Mouse (Mus musculus): Measurements from ENCODE around the gene Sik3.
A peak's percentile ranks its signal among the peaks of the same experiment; 100 is the strongest.
"Not testable (repeated sequence)": the region's sequence is repeated elsewhere in the genome, so short reads cannot be mapped to it uniquely, and the experiment has no call there.

Sik3 gene

DNA sequence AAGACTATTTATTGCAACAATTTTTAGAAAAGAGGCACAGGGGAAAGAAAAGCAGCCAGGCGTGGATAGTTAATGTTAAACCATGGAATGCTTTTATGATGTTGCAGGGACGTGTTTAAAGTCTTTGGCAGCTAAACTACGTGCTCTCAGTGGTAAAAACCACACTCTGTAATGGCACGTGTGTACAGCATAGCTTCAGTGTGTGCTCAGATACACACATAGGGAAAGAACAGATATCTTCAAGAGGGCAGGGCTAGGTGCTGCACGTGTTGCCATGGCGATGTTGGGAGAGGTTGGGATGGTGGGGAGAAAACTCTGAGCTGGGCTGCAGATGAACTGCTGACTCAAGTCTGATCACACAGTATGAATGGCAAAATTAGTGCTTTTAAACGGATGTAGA, 90.5 kb downstream of the Sik3 start:
- no peak for DNase-seq (ENCODE audit: low read depth, low spot score)

- DNase-seq (ENCODE audit: low read depth, low spot score): no peak
Measured at GRCm38 (mm10) chr9:46106105-46106504, 93.5 kb downstream of the Sik3 start.

- DNase-seq (ENCODE audit: low read depth, low spot score): no peak
Measured at GRCm38 (mm10) chr9:46110648-46111047, 98.0 kb downstream of the Sik3 start.

DNA sequence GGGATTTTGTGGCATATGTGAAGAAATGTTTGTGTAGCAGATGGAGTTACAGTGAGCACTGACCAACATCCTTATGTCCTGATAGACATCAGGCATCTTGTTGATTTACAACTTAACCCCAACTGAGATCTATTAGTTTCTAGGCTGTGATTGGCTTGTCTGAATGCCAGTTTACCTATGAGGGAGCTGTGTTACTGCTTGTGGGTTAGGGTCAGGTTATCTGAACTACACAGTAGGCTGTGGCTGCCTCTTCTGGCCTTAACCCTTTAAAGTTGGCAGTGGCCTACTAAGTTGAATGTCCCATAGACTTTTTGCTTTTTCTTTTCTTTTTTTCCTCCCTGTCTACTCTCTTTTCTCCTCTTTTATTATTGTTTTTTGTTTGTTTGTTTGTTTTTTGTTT, 98.7 kb downstream of the Sik3 start:
- no peak for DNase-seq (ENCODE audit: low read depth, low spot score)

DNA sequence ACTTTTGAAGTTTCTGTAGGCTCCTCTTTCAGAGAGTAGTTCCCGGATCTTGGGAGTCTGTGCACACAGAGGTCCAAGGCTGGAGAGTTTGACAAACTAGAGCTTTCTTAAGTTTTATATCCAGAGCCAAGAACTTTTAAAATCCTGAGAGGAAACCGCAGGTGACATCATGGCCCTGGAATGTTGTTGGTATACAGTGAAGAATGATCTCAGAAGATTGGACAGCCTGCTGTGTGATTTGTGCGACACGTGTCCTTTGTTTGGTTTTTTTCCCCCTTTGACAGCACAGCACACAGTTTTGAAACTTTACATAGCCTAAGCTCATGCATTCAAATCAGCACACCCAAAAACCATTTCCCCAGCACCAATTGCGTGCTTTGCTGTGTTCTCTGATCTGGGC, 99.6 kb downstream of the Sik3 start:
- DNase-seq (ENCODE audit: low read depth, low spot score): no peak

- DNase-seq (ENCODE audit: low read depth, low spot score): no peak
Measured at GRCm38 (mm10) chr9:46118844-46119385, 106.3 kb downstream of the Sik3 start.

- peak; percentile 5 for DNase-seq (ENCODE audit: low read depth, low spot score)
Measured at GRCm38 (mm10) chr9:46119943-46120441, 107.4 kb downstream of the Sik3 start.

DNA sequence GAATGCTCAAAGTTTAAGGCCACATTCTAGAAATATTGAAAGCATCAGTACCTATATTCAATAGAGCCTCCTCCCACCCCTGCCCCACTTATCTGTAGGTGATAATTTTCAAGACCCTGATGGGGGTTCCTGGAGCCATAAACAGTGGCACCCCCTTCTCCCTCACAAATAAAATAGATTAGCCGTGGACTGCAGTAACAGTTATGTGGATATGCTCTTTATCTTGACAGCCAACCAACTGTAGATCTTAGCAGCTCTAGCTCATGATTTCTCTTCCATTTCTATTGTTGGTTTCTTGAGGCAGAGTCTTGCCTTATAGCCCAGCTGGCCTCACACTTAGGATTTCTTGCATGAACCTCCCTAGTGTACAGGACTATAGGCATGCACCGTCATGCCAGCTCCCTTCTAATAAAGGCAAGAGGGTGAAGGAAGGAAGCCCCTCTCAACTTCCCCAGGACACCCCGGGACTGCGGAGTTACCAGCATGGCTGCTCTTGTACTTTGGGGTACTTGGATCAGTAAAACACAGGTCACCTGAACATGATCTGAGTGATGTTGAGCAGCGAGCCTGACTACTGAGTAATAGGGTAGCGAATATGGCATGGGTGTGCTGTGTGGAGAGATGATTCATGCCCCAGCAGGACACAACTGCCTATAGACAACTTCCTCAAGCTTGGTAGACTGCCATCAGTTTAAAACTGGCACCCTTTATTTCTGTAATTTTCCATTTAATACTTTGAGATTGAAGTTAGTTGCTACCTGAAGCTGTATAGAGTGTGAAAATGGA, 108.0 kb downstream of the Sik3 start:
- no peak for DNase-seq (ENCODE audit: low read depth, low spot score)

DNA sequence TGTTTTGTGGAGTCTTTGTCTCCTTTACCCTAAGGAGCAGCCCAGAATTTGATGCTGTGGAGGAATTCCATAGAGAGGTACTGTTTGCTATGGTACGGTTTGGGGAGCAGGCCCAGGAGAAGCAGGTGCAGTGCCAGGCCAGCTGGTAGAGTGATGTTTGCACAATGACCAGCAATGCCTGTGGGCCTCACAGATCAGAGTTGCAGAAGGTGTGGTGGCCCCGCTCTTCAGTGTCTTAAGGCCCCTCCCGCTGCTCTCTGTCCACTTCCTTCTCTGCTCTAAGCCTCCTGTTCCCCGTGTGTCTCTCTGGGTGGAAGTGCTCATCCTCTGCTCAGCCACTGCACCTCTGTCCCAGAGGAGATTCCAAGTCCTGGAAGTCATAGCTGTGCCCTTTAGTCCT, 108.9 kb downstream of the Sik3 start:
- DNase-seq (ENCODE audit: low read depth, low spot score): no peak

GRCm38 (mm10) chr9:46122731-46123130, 110.1 kb downstream of the Sik3 start:
- DNase-seq (ENCODE audit: low read depth, low spot score): no peak

GRCm38 (mm10) chr9:46126295-46126694, 113.7 kb downstream of the Sik3 start:
- DNase-seq (ENCODE audit: low read depth, low spot score): no peak

GRCm38 (mm10) chr9:46127326-46127725, 114.7 kb downstream of the Sik3 start:
- no peak for DNase-seq (ENCODE audit: low read depth, low spot score)

- no peak for DNase-seq (ENCODE audit: low read depth, low spot score)
Measured at GRCm38 (mm10) chr9:46129241-46129640, 116.6 kb downstream of the Sik3 start.

- DNase-seq (ENCODE audit: low read depth, low spot score): not testable (repeated sequence)
Measured at GRCm38 (mm10) chr9:46132821-46133220, 120.2 kb downstream of the Sik3 start.

DNA sequence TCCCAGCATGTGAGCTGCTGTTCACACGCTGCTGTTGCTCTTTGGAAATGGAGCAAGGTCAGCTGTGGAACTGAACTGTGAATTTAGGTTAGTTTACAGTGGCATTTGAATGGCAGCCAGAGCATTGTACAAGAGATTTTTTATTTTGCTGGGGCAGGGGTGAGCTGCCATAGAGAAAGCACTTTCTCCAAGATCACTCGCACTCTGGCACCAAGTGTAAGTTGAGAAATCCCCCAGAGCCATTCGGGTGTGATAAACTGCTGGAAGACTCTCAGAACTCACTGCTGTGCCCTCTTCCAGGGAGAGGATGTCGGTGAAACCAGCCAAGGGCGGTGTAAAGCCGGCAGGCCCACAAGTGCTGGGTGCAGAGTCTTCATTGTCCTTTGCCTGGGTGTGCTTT, 126.2 kb downstream of the Sik3 start:
- no peak for DNase-seq (ENCODE audit: low read depth, low spot score)

- no peak for DNase-seq (ENCODE audit: low read depth, low spot score)
Measured at GRCm38 (mm10) chr9:46140811-46141210, 128.2 kb downstream of the Sik3 start.

GRCm38 (mm10) chr9:46142031-46142430, 129.4 kb downstream of the Sik3 start:
- no peak for DNase-seq (ENCODE audit: low read depth, low spot score)

GRCm38 (mm10) chr9:46142492-46142891, 129.9 kb downstream of the Sik3 start:
- no peak for DNase-seq (ENCODE audit: low read depth, low spot score)

GRCm38 (mm10) chr9:46144976-46145375, 132.4 kb downstream of the Sik3 start:
- no peak for DNase-seq (ENCODE audit: low read depth, low spot score)

GRCm38 (mm10) chr9:46146437-46146836, 133.8 kb downstream of the Sik3 start:
- DNase-seq (ENCODE audit: low read depth, low spot score): no peak

DNA sequence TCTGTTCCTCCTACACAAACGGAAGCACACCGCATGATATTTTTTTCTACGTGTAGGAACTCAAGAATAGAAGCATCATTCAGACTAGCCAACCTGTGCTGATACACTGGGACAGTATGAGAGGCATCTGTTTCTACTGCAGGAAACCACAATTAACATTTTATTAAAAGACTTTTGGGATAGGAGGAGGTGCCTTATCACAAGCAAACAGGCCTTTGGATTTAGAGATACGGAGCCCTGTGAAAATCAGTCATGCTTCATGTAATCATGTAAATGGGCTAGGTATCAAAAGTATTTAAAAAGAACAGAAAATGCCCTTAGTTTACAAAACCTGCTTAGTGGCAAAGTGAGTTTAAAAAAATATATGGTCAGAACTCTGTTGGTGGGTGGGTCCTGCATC, 136.1 kb downstream of the Sik3 start:
- DNase-seq (ENCODE audit: low read depth, low spot score): no peak

DNA sequence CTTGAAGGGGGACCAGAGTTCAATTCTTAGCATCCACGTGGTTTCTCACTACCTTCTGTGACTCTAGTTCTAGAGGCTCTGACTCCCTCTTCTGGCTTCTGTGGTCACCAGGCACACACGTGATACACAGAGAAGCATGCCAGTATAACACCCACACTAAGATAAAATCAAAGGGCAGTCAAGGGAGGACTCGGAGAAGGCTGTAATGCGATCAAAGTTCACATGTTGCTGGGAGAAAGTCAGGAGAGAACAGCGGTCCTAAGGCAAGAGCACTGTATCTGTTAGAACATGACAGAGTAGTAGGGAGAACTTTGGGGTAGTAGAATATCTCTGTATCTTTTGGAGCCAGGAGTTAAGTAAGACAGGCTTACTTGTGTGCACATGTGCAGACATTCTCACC, 136.8 kb downstream of the Sik3 start:
- DNase-seq (ENCODE audit: low read depth, low spot score): no peak

- DNase-seq (ENCODE audit: low read depth, low spot score): no peak
Measured at GRCm38 (mm10) chr9:46150116-46150515, 137.5 kb downstream of the Sik3 start.
